Mouse (Mus musculus) hindbrain, embryonic 12.5 days (tissue): ENCODE measurements around the gene A3galt2. TPM values are rescaled to one million over a fixed set of nuclear protein-coding genes. Genes with fewer than 3 reads are reported as not detected.
A peak's percentile ranks its signal among the peaks of the same experiment; 100 is the strongest.

ENCODE experiments used
- ATAC-seq: fragments of 200-750 bp; cut with Nextera tagmentation; 2 replicates; pipeline ENCODE4 v1.8.0; 2017; ENCODE audit warnings: moderate TSS enrichment; ENCODE audit not compliant: low FRiP score
- H3K27ac ChIP-seq: fragments of 300-500 bp; sonication (generic); 2 replicates; pipeline ENCODE4 v1.5.1; 2016; ENCODE audit warnings: mild to moderate bottlenecking
- H3K27me3 ChIP-seq: fragments of 300-500 bp; sonication (generic); 2 replicates; pipeline ENCODE4 v1.6.1; 2016; ENCODE audit warnings: mild to moderate bottlenecking
- H3K36me3 ChIP-seq: fragments of 300-500 bp; sonication (generic); 2 replicates; pipeline ENCODE4 v1.6.1; 2016; ENCODE audit warnings: mild to moderate bottlenecking
- H3K4me1 ChIP-seq: fragments of 300-500 bp; sonication (generic); 2 replicates; pipeline ENCODE4 v1.6.1; 2016
- H3K4me2 ChIP-seq: fragments of 300-500 bp; sonication (generic); replicated peaks from 2 replicates; pipeline ENCODE4 v1.6.1; 2016; ENCODE audit warnings: mild to moderate bottlenecking
- H3K4me3 ChIP-seq: fragments of 300-500 bp; sonication (generic); 2 replicates; pipeline ENCODE4 v1.5.1; 2016; ENCODE audit warnings: mild to moderate bottlenecking
- H3K9ac ChIP-seq: fragments of 300-500 bp; sonication (generic); 2 replicates; pipeline ENCODE4 v1.6.1; 2016; ENCODE audit warnings: mild to moderate bottlenecking, moderate library complexity
- H3K9me3 ChIP-seq: fragments of 300-500 bp; sonication (generic); replicated peaks from 2 replicates; pipeline ENCODE4 v1.6.1; 2016; ENCODE audit warnings: mild to moderate bottlenecking
- WGBS: fragments of 180-500 bp; shearing (Covaris S2); methylation state at CpG from one replicate; pipeline ENCODE4 v1.1.7; 2016; 5-methylcytosine and 5-hydroxymethylcytosine counted together
- polyA plus RNA-seq: library from polyadenylated mRNA; unstranded; fragments of >200 nt; fragmentation: Nextera tagmentation; extraction: Ambion mirVana; gene quantifications from 2 replicates; pipeline ENCODE4 v1.2.1, GENCODE M21; 2016

The A3galt2 gene
- polyA plus RNA-seq, 1 experiment from 2014 or later, result 0.79 TPM

DNA sequence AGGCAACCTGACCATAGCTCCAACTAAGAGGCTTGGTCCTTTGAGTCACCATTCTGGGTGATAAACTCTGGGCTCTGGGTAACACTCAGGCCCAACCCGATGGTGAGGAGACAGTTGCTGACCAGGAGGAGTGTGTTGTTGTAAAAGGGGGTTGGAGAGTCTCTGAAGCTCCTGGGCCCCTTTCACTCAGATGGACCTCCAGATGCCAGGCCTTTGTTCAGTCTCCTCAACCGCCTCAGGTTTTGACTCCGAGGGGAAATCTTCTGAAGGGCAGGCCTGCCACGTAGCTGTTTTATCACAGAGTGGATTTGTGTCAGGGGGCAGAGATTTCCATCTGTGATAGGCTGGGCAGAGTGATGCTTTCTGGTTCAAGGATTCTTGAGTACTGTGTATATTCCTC is 38.9 kb upstream of the A3galt2 start:
- Histone ChIP-seq H3K9ac (peak overlapping the region; percentile 38), H3K4me1 (peaks cover 85% of the 10 kb centered on the region), H3K4me3 (no peak overlapping the region), H3K36me3 (no peaks in the 10 kb centered on the region), H3K27ac (peak overlapping the region; percentile 99), H3K27me3 (no peaks in the 10 kb centered on the region), H3K9me3 (no peaks in the 10 kb centered on the region), H3K4me2 (peak overlapping the region; percentile 39)
- under 1% methylated on average over 4 of the region's 4 CpGs for WGBS
- ATAC-seq, result no peak

GRCm38 (mm10) chr4:128716731-128717130 is 38.4 kb upstream of the A3galt2 start:
- H3K4me1 ChIP-seq, result peaks cover 87% of the 10 kb centered on the region
- H3K9me3 ChIP-seq, result no peaks in the 10 kb centered on the region
- 42% methylated on average over 9 of the region's 9 CpGs for WGBS
- H3K36me3 ChIP-seq, result no peaks in the 10 kb centered on the region
- H3K9ac ChIP-seq, result no peak overlapping the region
- no peaks in the 10 kb centered on the region for H3K27me3 ChIP-seq
- H3K27ac ChIP-seq, result peak overlapping the region; percentile 99
- H3K4me3 ChIP-seq, result no peak overlapping the region
- no peak overlapping the region for H3K4me2 ChIP-seq
- no peak for ATAC-seq

DNA sequence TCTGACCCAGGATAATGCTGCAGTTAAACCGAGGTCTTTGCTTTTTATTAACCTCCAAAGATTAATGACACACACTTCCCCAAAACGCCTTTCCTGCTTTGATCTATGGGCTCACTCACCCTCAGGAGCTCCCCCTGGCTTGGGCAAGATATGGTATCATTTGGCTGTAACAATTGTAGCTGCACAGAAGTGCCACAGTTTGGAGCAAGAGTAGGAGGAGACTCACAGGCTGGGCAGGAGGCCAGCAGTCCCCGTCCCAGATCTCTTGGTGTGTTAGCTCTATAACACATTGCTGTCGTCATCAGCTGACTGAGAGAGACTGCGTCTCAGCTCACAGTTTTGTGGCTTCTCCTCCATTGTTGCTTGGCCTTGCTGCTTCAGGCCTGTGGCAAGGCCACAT is 35.1 kb upstream of the A3galt2 start:
- Histone ChIP-seq H3K4me2 (no peak overlapping the region), H3K36me3 (no peaks in the 10 kb centered on the region), H3K27me3 (no peaks in the 10 kb centered on the region), H3K9ac (no peak overlapping the region), H3K27ac (peak overlapping the region; percentile 81), H3K4me1 (peaks cover 79% of the 10 kb centered on the region), H3K9me3 (no peaks in the 10 kb centered on the region), H3K4me3 (no peak overlapping the region)
- ATAC-seq, result peak; percentile 11
- WGBS, result 25% methylated on average over 5 of the region's 5 CpGs

DNA sequence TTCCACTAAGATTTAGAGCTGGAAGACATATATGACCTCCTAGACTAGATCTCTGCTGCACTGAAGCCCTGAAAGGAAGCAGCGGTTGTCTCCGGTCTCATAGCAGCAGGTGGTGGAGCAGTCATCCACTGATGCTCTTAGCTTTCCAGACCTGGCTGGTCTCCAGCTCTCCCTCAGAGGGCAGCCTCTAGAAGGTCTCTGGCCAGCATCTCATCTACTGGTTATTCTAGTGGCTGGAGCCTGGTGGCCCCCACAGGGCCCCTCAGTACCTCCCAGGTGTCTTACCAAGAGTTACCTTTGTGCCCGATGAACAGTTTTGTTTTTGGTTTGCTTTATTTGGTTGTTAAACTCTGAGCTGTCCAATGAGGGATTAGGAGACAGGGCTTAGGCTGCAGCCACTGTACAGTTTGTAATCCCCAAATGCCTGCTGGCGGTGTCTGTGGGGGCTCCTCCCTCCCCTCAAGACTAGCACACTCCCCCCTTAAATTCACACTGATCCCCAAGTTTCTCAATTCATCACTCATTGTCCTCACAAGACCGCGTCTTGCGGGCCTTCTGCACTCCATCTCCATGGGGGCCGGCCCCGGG is 34.0 kb upstream of the A3galt2 start:
- H3K27ac ChIP-seq, result peak overlapping the region; percentile 5
- no peaks in the 10 kb centered on the region for H3K27me3 ChIP-seq
- no peak for ATAC-seq
- H3K4me2 ChIP-seq, result no peak overlapping the region
- H3K9me3 ChIP-seq, result no peaks in the 10 kb centered on the region
- WGBS, result 57% methylated on average over 9 of the region's 9 CpGs
- H3K9ac ChIP-seq, result no peak overlapping the region
- H3K36me3 ChIP-seq, result no peaks in the 10 kb centered on the region
- peaks cover 70% of the 10 kb centered on the region for H3K4me1 ChIP-seq
- H3K4me3 ChIP-seq, result no peak overlapping the region

GRCm38 (mm10) chr4:128721761-128722160 is 33.4 kb upstream of the A3galt2 start:
- peaks cover 69% of the 10 kb centered on the region for H3K4me1 ChIP-seq
- no peak for ATAC-seq
- no peak overlapping the region for H3K4me2 ChIP-seq
- WGBS, result 76% methylated on average over 4 of the region's 4 CpGs
- H3K9me3 ChIP-seq, result no peaks in the 10 kb centered on the region
- H3K36me3 ChIP-seq, result no peaks in the 10 kb centered on the region
- no peaks in the 10 kb centered on the region for H3K27me3 ChIP-seq
- 0 out of 2 replicates have a peak overlapping the region, but pooled peaks have one; percentile 5 for H3K27ac ChIP-seq
- H3K9ac ChIP-seq, result no peak overlapping the region
- no peak overlapping the region for H3K4me3 ChIP-seq

GRCm38 (mm10) chr4:128722932-128723331 is 32.2 kb upstream of the A3galt2 start:
- WGBS, result 82% methylated on average over 7 of the region's 8 CpGs
- H3K4me3 ChIP-seq, result no peak overlapping the region
- no peak overlapping the region for H3K27ac ChIP-seq
- peaks cover 63% of the 10 kb centered on the region for H3K4me1 ChIP-seq
- H3K36me3 ChIP-seq, result no peaks in the 10 kb centered on the region
- no peaks in the 10 kb centered on the region for H3K27me3 ChIP-seq
- ATAC-seq, result no peak
- H3K4me2 ChIP-seq, result no peak overlapping the region
- no peak overlapping the region for H3K9ac ChIP-seq
- H3K9me3 ChIP-seq, result no peaks in the 10 kb centered on the region

DNA sequence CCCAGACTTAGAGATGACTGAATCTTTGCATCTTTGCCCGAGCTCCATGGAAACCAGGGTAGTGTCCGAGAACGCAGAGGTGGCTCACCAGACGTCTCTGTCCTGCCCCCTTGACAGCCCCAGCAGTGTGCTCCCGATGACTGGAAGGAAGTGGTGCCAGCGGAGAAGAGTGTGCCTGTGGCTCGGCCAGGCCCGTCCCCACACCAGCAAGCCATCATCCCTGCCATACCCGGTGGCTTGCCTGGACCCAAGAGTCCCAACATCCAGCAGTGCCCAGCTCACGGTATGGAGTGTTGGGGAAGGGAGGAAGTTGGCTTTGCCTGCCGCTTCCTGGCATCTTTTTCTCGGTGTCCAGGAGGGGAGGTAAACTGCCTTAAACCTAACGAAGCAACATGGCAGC is 31.7 kb upstream of the A3galt2 start:
- peaks cover 58% of the 10 kb centered on the region for H3K4me1 ChIP-seq

GRCm38 (mm10) chr4:128724059-128724458 is 31.1 kb upstream of the A3galt2 start:
- Histone ChIP-seq H3K9ac (no peak overlapping the region), H3K9me3 (no peaks in the 10 kb centered on the region), H3K27me3 (no peaks in the 10 kb centered on the region), H3K4me1 (peaks cover 60% of the 10 kb centered on the region), H3K36me3 (no peaks in the 10 kb centered on the region), H3K27ac (no peak overlapping the region), H3K4me2 (no peak overlapping the region), H3K4me3 (no peak overlapping the region)
- 60% methylated on average over 7 of the region's 7 CpGs for WGBS
- no peak for ATAC-seq

More for the DNA sequence above, 31.7 kb upstream of the A3galt2 start:
- Histone ChIP-seq H3K4me2 (no peak overlapping the region), H3K27me3 (no peaks in the 10 kb centered on the region), H3K4me3 (no peak overlapping the region), H3K9me3 (no peaks in the 10 kb centered on the region), H3K9ac (no peak overlapping the region), H3K27ac (no peak overlapping the region), H3K36me3 (no peaks in the 10 kb centered on the region)
- no peak for ATAC-seq
- 72% methylated on average over 13 of the region's 13 CpGs for WGBS

DNA sequence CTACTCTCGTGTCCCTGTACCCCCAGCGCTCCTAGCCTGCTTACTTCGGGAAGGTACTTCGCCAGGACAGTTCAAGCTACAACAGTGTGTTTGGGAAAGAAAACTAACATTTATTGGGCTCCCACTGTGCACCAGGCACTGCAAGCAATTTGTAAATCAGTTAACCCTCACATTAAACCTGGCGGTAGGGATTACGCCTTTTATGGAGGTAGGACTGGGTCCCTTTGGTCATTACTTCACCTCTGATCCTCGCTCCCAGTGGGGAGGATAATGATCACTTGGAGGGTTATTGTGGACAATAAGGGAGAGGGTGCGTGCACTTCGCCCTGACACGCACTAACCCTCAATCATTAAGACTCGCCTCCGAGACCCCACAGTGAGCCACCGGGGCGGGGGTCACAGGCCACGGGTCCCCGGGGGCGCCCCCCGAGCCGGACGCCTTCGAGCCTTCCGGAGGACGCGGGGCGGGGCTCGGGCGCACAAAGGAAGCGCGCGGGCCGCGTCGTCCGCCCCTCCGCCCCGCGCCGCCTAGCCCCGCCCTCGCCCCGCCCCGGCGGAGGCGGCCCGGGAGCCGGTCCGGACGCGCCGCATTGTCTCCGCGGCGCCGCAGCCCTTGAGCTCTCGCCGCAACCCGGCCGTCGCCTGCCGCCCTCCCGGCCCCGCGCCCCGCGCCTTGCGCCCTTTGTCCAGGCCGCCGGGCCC is 28.0 kb upstream of the A3galt2 start:
- Histone ChIP-seq H3K4me1 (peaks cover 59% of the 10 kb centered on the region), H3K9ac (peak overlapping the region; percentile 100), H3K36me3 (peaks cover 10% of the 10 kb centered on the region), H3K27me3 (no peaks in the 10 kb centered on the region), H3K27ac (peak overlapping the region; percentile 94), H3K4me3 (peak overlapping the region; percentile 89), H3K4me2 (peak overlapping the region; percentile 99), H3K9me3 (no peaks in the 10 kb centered on the region)
- whole genome bisulfite sequencing, result 2% methylated on average over 63 of the region's 68 CpGs
- ATAC-seq, result peak; percentile 89

DNA sequence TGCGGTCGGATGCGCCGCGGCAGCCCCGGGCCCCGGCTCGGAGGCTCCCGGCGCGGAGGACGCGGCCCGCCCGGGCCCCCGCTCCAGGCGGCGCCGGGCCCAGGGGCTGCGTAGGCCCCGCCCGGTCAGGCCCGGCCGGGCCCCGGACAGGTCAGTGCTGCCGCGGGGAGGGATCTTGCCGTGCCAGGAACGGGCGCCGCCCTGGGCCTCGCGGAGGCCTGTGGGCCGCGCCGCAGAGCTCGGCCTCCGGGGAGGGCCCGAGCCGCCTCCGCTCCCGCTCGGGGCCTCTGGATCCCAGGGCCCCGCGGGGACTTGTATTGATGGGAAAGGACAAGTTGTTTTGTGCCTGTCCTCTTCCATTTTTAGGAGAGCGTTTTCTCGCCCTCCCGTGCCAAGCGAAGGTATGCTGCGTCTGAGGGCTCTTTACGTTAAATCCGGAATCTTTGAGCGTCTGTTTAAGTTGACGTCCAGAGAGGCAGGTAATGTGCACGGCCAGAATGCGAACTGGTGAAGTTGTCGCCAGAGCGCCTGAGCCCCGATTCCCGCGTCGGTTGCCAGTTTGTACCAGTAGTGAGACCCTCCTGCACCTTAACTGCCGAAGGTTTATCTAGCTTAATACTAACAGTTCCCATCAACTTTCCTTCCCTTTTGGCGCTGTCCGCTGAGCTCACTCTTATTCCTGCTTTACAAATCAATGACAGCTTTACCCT is 27.3 kb upstream of the A3galt2 start:
- ATAC-seq, result peak; percentile 53
- Histone ChIP-seq H3K4me1 (peaks cover 60% of the 10 kb centered on the region), H3K36me3 (peaks cover 10% of the 10 kb centered on the region), H3K27me3 (no peaks in the 10 kb centered on the region), H3K9ac (peak overlapping the region; percentile 100), H3K27ac (peak overlapping the region; percentile 94), H3K4me3 (peak overlapping the region; percentile 89), H3K4me2 (peak overlapping the region; percentile 99), H3K9me3 (no peaks in the 10 kb centered on the region)
- under 1% methylated on average over 48 of the region's 65 CpGs for WGBS

GRCm38 (mm10) chr4:128728431-128728851 is 26.7 kb upstream of the A3galt2 start:
- Histone ChIP-seq H3K27me3 (no peaks in the 10 kb centered on the region), H3K9ac (peak overlapping the region; percentile 100), H3K27ac (peak overlapping the region; percentile 94), H3K4me3 (peak overlapping the region; percentile 89), H3K36me3 (peaks cover 11% of the 10 kb centered on the region), H3K9me3 (no peaks in the 10 kb centered on the region), H3K4me2 (peak overlapping the region; percentile 99), H3K4me1 (peaks cover 61% of the 10 kb centered on the region)
- no peak for ATAC-seq
- WGBS, result under 1% methylated on average over 5 of the region's 5 CpGs

GRCm38 (mm10) chr4:128729033-128729708 is 26.0 kb upstream of the A3galt2 start:
- peaks cover 64% of the 10 kb centered on the region for H3K4me1 ChIP-seq
- peaks cover 13% of the 10 kb centered on the region for H3K36me3 ChIP-seq
- WGBS, result 6% methylated on average over 15 of the region's 15 CpGs
- peak overlapping the region; percentile 89 for H3K4me3 ChIP-seq
- no peak for ATAC-seq
- H3K4me2 ChIP-seq, result peak overlapping the region; percentile 99
- no peaks in the 10 kb centered on the region for H3K9me3 ChIP-seq
- H3K9ac ChIP-seq, result peak overlapping the region; percentile 100
- H3K27me3 ChIP-seq, result no peaks in the 10 kb centered on the region
- peak overlapping the region; percentile 70 for H3K27ac ChIP-seq
